Mouse (Mus musculus): ENCODE measurements around the gene Trpm5. TPM values are rescaled to one million over a fixed set of nuclear protein-coding genes. Genes with fewer than 3 reads are reported as not detected.
A peak's percentile ranks its signal among the peaks of the same experiment; 100 is the strongest.

Gene Trpm5
- polyA plus RNA-seq, 1 experiment from 2014 or later: 0.93 TPM

GRCm38 (mm10) chr7:143055001-143055400 lies 39.4 kb downstream of the Trpm5 start:
- Histone ChIP-seq H3K4me1 (peaks cover 43% of the 10 kb centered on the region), H3K27me3 (ENCODE audit: low read depth, poor library complexity, severe bottlenecking) (no peaks in the 10 kb centered on the region), H3K36me3 (peaks cover 50% of the 10 kb centered on the region), H3K9me3 (replicated peaks) (no peaks in the 10 kb centered on the region), H3K4me3 (peak overlapping the region; percentile 95), H3K27ac (replicated peaks) (peak overlapping the region; percentile 96)
- no peak for DNase-seq (ENCODE audit: low spot score)
- WGBS: 93% methylated on average over 3 of the region's 3 CpGs

GRCm38 (mm10) chr7:143054612-143054965 lies 39.9 kb downstream of the Trpm5 start:
- no peaks in the 10 kb centered on the region for H3K9me3 ChIP-seq (replicated peaks)
- no peak for DNase-seq (ENCODE audit: low spot score)
- H3K27ac ChIP-seq (replicated peaks): peak overlapping the region; percentile 96
- H3K27me3 ChIP-seq (ENCODE audit: low read depth, poor library complexity, severe bottlenecking): no peaks in the 10 kb centered on the region
- WGBS: 73% methylated on average over 3 of the region's 3 CpGs
- H3K36me3 ChIP-seq: peaks cover 46% of the 10 kb centered on the region
- H3K4me1 ChIP-seq: peaks cover 43% of the 10 kb centered on the region
- H3K4me3 ChIP-seq: peak overlapping the region; percentile 95

GRCm38 (mm10) chr7:143053961-143054611 lies 40.4 kb downstream of the Trpm5 start:
- peaks cover 43% of the 10 kb centered on the region for H3K4me1 ChIP-seq
- WGBS: 76% methylated on average over 11 of the region's 11 CpGs

GRCm38 (mm10) chr7:143053008-143053899 lies 41.2 kb downstream of the Trpm5 start:
- DNase-seq (ENCODE audit: low spot score): peak; percentile 71
- Histone ChIP-seq H3K4me1 (peaks cover 43% of the 10 kb centered on the region), H3K27me3 (ENCODE audit: low read depth, poor library complexity, severe bottlenecking) (no peaks in the 10 kb centered on the region), H3K27ac (replicated peaks) (peak overlapping the region; percentile 96), H3K36me3 (peaks cover 37% of the 10 kb centered on the region), H3K4me3 (peak overlapping the region; percentile 95), H3K9me3 (replicated peaks) (no peaks in the 10 kb centered on the region)
- under 1% methylated on average over 46 of the region's 46 CpGs for WGBS

More at GRCm38 (mm10) chr7:143053961-143054611, 40.4 kb downstream of the Trpm5 start:
- no peaks in the 10 kb centered on the region for H3K9me3 ChIP-seq (replicated peaks)
- peak overlapping the region; percentile 96 for H3K27ac ChIP-seq (replicated peaks)
- H3K4me3 ChIP-seq: peak overlapping the region; percentile 95
- H3K36me3 ChIP-seq: peaks cover 41% of the 10 kb centered on the region
- no peak for DNase-seq (ENCODE audit: low spot score)
- no peaks in the 10 kb centered on the region for H3K27me3 ChIP-seq (ENCODE audit: low read depth, poor library complexity, severe bottlenecking)

GRCm38 (mm10) chr7:143052626-143053007 lies 41.8 kb downstream of the Trpm5 start, which contains the start of gene Cd81:
Gene Cd81 (plus strand): TSS chr7:143052739.
- peak; percentile 87 for DNase-seq (ENCODE audit: low spot score)
- Histone ChIP-seq H3K27me3 (ENCODE audit: low read depth, poor library complexity, severe bottlenecking) (no peaks in the 10 kb centered on the region), H3K27ac (replicated peaks) (peak within 1 kb of the TSS; percentile 96), H3K36me3 (peaks cover 31% of the 10 kb centered on the region), H3K9me3 (replicated peaks) (no peaks in the 10 kb centered on the region), H3K4me3 (peak within 1 kb of the TSS; percentile 95), H3K4me1 (peaks cover 43% of the 10 kb centered on the region)
- under 1% methylated on average over 37 of the region's 37 CpGs for WGBS

GRCm38 (mm10) chr7:143051316-143051715 lies 43.1 kb downstream of the Trpm5 start:
- WGBS: 74% methylated on average over 2 of the region's 2 CpGs
- no peak for DNase-seq (ENCODE audit: low spot score)
- no peak overlapping the region for H3K27ac ChIP-seq (replicated peaks)

GRCm38 (mm10) chr7:143049841-143050816 lies 44.3 kb downstream of the Trpm5 start:
- no peak for DNase-seq (ENCODE audit: low spot score)

More at GRCm38 (mm10) chr7:143051316-143051715, 43.1 kb downstream of the Trpm5 start:
- Histone ChIP-seq H3K36me3 (peaks cover 18% of the 10 kb centered on the region), H3K4me1 (peaks cover 42% of the 10 kb centered on the region), H3K9me3 (replicated peaks) (no peaks in the 10 kb centered on the region), H3K4me3 (no peak overlapping the region), H3K27me3 (ENCODE audit: low read depth, poor library complexity, severe bottlenecking) (no peaks in the 10 kb centered on the region)

GRCm38 (mm10) chr7:143049331-143049730 lies 45.1 kb downstream of the Trpm5 start:
- H3K9me3 ChIP-seq (replicated peaks): no peaks in the 10 kb centered on the region
- DNase-seq (ENCODE audit: low spot score): no peak
- 87% methylated on average over 3 of the region's 3 CpGs for WGBS
- no peaks in the 10 kb centered on the region for H3K27me3 ChIP-seq (ENCODE audit: low read depth, poor library complexity, severe bottlenecking)
- H3K4me3 ChIP-seq: no peak overlapping the region
- peaks cover 22% of the 10 kb centered on the region for H3K4me1 ChIP-seq
- H3K36me3 ChIP-seq: no peaks in the 10 kb centered on the region
- no peak overlapping the region for H3K27ac ChIP-seq (replicated peaks)

More at GRCm38 (mm10) chr7:143049841-143050816, 44.3 kb downstream of the Trpm5 start:
- H3K4me1 ChIP-seq: peaks cover 30% of the 10 kb centered on the region
- no peaks in the 10 kb centered on the region for H3K27me3 ChIP-seq (ENCODE audit: low read depth, poor library complexity, severe bottlenecking)
- no peaks in the 10 kb centered on the region for H3K9me3 ChIP-seq (replicated peaks)
- WGBS: 92% methylated on average over 3 of the region's 3 CpGs
- no peak overlapping the region for H3K27ac ChIP-seq (replicated peaks)
- H3K4me3 ChIP-seq: no peak overlapping the region
- peaks cover 6% of the 10 kb centered on the region for H3K36me3 ChIP-seq

GRCm38 (mm10) chr7:143046358-143046757 lies 48.1 kb downstream of the Trpm5 start:
- Histone ChIP-seq H3K4me3 (no peak overlapping the region), H3K27ac (replicated peaks) (no peak overlapping the region), H3K9me3 (replicated peaks) (no peaks in the 10 kb centered on the region), H3K36me3 (no peaks in the 10 kb centered on the region), H3K27me3 (ENCODE audit: low read depth, poor library complexity, severe bottlenecking) (no peaks in the 10 kb centered on the region), H3K4me1 (no peaks in the 10 kb centered on the region)
- DNase-seq (ENCODE audit: low spot score): no peak
- WGBS: 81% methylated on average over 7 of the region's 7 CpGs

- no peaks in the 10 kb centered on the region for H3K4me1 ChIP-seq
- no peaks in the 10 kb centered on the region for H3K27me3 ChIP-seq (ENCODE audit: low read depth, poor library complexity, severe bottlenecking)
- no peak overlapping the region for H3K4me3 ChIP-seq
- H3K27ac ChIP-seq (replicated peaks): no peak overlapping the region
- H3K36me3 ChIP-seq: no peaks in the 10 kb centered on the region
- DNase-seq (ENCODE audit: low spot score): no peak
- no peaks in the 10 kb centered on the region for H3K9me3 ChIP-seq (replicated peaks)
These were observed 49.6 kb downstream of the Trpm5 start for GRCm38 (mm10) chr7:143044826-143045206.

- Histone ChIP-seq H3K27me3 (ENCODE audit: low read depth, poor library complexity, severe bottlenecking) (no peaks in the 10 kb centered on the region), H3K4me3 (no peak overlapping the region), H3K27ac (replicated peaks) (no peak overlapping the region), H3K4me1 (no peaks in the 10 kb centered on the region), H3K9me3 (replicated peaks) (no peaks in the 10 kb centered on the region), H3K36me3 (no peaks in the 10 kb centered on the region)
- DNase-seq (ENCODE audit: low spot score): no peak
- WGBS: 94% methylated on average over 2 of the region's 2 CpGs
These were observed 50.2 kb downstream of the Trpm5 start for GRCm38 (mm10) chr7:143044049-143044825.
